ENCODE assay signal across 32 mouse cellular contexts in genomic region chr3:137789671-137790070, GRCm38 (mm10).
A peak's percentile ranks its signal among the peaks of the same experiment; 100 is the strongest.
DNase-seq lines count a peak whose midpoint lies in the region; ATAC-seq and TF ChIP-seq lines count a peak whose summit lies in the region.
"Had no signal": no experiment of that assay in that cellular context is flagged by ENCODE, and none has a peak within 500 bp of the region (broad histone marks: within the 10 kb centered on the region; RNA-seq: fewer than 3 reads in every experiment).

No protein-coding gene starts in this region.

- whole genome bisulfite sequencing in forebrain, embryonic 14.5 days: 62% methylated on average over 6 of the region's 6 CpGs
- whole genome bisulfite sequencing in forebrain, embryonic 16.5 days: 58% methylated on average over 6 of the region's 6 CpGs
- WGBS in midbrain, embryonic 12.5 days: 83% methylated on average over 6 of the region's 6 CpGs
- 58% methylated on average over 6 of the region's 6 CpGs for WGBS in midbrain, embryonic 15.5 days

- no peaks in the 10 kb centered on the region for H3K36me3 ChIP-seq in forebrain, embryonic 14.5 days (ENCODE audit: control insufficient read depth, insufficient read depth, low read length)
- H3K36me3 ChIP-seq in forebrain, embryonic 16.5 days (ENCODE audit: control insufficient read depth, insufficient read depth): no peaks in the 10 kb centered on the region
- H3K36me3 ChIP-seq in midbrain, embryonic 12.5 days: no peaks in the 10 kb centered on the region
- H3K36me3 ChIP-seq in midbrain, embryonic 15.5 days (replicated peaks): no peaks in the 10 kb centered on the region
- H3K36me3 ChIP-seq: embryonic facial prominence, embryonic 12.5 days; forebrain, embryonic 10.5 days; heart, embryonic 10.5 days; heart, embryonic 15.5 days; hindbrain, embryonic 13.5 days; kidney, embryonic 15.5 days; liver, embryonic 12.5 days had no signal

- no peak overlapping the region for H3K4me2 ChIP-seq in forebrain, embryonic 14.5 days (ENCODE audit: low read length)
- H3K4me2 ChIP-seq in forebrain, embryonic 16.5 days (ENCODE audit: low read length): no peak overlapping the region
- no peak overlapping the region for H3K4me2 ChIP-seq in midbrain, embryonic 12.5 days (replicated peaks)
- no peak overlapping the region for H3K4me2 ChIP-seq in midbrain, embryonic 15.5 days
- H3K4me2 ChIP-seq: embryonic facial prominence, embryonic 12.5 days; heart, embryonic 15.5 days; hindbrain, embryonic 13.5 days; kidney, embryonic 15.5 days; liver, embryonic 12.5 days had no signal

- H3K27me3 ChIP-seq in forebrain, embryonic 14.5 days (replicated peaks; ENCODE audit: control insufficient read depth, insufficient read depth, low read length): no peaks in the 10 kb centered on the region
- no peaks in the 10 kb centered on the region for H3K27me3 ChIP-seq in forebrain, embryonic 16.5 days (replicated peaks; ENCODE audit: control insufficient read depth, insufficient read depth, low read length)
- no peaks in the 10 kb centered on the region for H3K27me3 ChIP-seq in midbrain, embryonic 12.5 days
- H3K27me3 ChIP-seq in midbrain, embryonic 15.5 days (replicated peaks): no peaks in the 10 kb centered on the region
- H3K27me3 ChIP-seq: CH12.LX; embryonic facial prominence, embryonic 12.5 days; heart, embryonic 15.5 days; hindbrain, embryonic 13.5 days; kidney, embryonic 15.5 days; liver, embryonic 12.5 days had no signal

- no peak for TF ChIP-seq POLR2A in brain, embryonic 14.5 days (IDR thresholded peaks at IDR 0.05; ENCODE audit: borderline replicate concordance, extremely low read depth, insufficient read depth, insufficient read length, poor library complexity, severe bottlenecking)

- DNase-seq in adrenal gland, postnatal 10 days: peak; percentile 34
- DNase-seq in adrenal gland, postnatal 4 days (ENCODE audit: low spot score in 2 of 2): no peak
- peak; percentile 25 for DNase-seq in forebrain, embryonic 14.5 days (ENCODE audit: low spot score)
- peak; percentile 56 for DNase-seq in brain, embryonic 14.5 days (ENCODE audit: low read depth)
- DNase-seq: adrenal gland, adult 8-10 months; cerebellum, adult 2 months; embryo, embryonic 11 days; gastrocnemius, postnatal 14 days; heart, postnatal 36 days; kidney, adult 18-20 months; kidney, postnatal 25 days; liver, postnatal 0 days; lung, postnatal 36 days; right cerebral cortex, postnatal 4 days; thymus, adult 2 months; thymus, postnatal 36 days had no signal

- no peak for ATAC-seq in forebrain, embryonic 14.5 days
- ATAC-seq in forebrain, embryonic 16.5 days: no peak
- ATAC-seq in midbrain, embryonic 12.5 days (ENCODE audit: low FRiP score, low read depth): no peak
- ATAC-seq in midbrain, embryonic 15.5 days (replicated peaks): no peak
- no peak for ATAC-seq in erythroid progenitor cell, adult 5-6 weeks (replicated peaks; ENCODE audit: low FRiP score, poor library complexity, severe bottlenecking)
- ATAC-seq: activated CD4-positive, CD25-positive, alpha-beta regulatory T cell, adult 4 months; liver, embryonic 12.5 days; liver, postnatal 0 days had no signal

- TF ChIP-seq CTCF in brain, embryonic 14.5 days (IDR thresholded peaks at IDR 0.05; ENCODE audit: borderline replicate concordance, extremely low read depth, insufficient read depth, insufficient read length): no peak

- no peak overlapping the region for H3K4me3 ChIP-seq in forebrain, embryonic 14.5 days (ENCODE audit: low read depth, low read length)
- no peak overlapping the region for H3K4me3 ChIP-seq in forebrain, embryonic 16.5 days (replicated peaks; ENCODE audit: low read length)
- H3K4me3 ChIP-seq in midbrain, embryonic 12.5 days: no peak overlapping the region
- H3K4me3 ChIP-seq in midbrain, embryonic 15.5 days: no peak overlapping the region
- H3K4me3 ChIP-seq: embryonic facial prominence, embryonic 12.5 days; forebrain, embryonic 10.5 days; heart, embryonic 10.5 days; heart, embryonic 15.5 days; hindbrain, embryonic 13.5 days; kidney, embryonic 15.5 days; layer of hippocampus, adult 2 months; left cerebral cortex, adult 2 months; liver, embryonic 12.5 days had no signal

- no peak overlapping the region for H3K9ac ChIP-seq in forebrain, embryonic 14.5 days (ENCODE audit: low read length)
- no peak overlapping the region for H3K9ac ChIP-seq in forebrain, embryonic 16.5 days (replicated peaks; ENCODE audit: low read depth, low read length)
- no peak overlapping the region for H3K9ac ChIP-seq in midbrain, embryonic 12.5 days (replicated peaks)
- no peak overlapping the region for H3K9ac ChIP-seq in midbrain, embryonic 15.5 days
- H3K9ac ChIP-seq: embryonic facial prominence, embryonic 12.5 days; heart, embryonic 15.5 days; hindbrain, embryonic 13.5 days; kidney, embryonic 15.5 days; liver, embryonic 12.5 days; liver, postnatal 0 days had no signal

- no peak overlapping the region for H3K27ac ChIP-seq in forebrain, embryonic 14.5 days (ENCODE audit: low read depth, low read length)
- no peak overlapping the region for H3K27ac ChIP-seq in forebrain, embryonic 16.5 days (ENCODE audit: low read length)
- H3K27ac ChIP-seq in midbrain, embryonic 12.5 days (replicated peaks): 0 out of 2 replicates have a peak overlapping the region, but pooled peaks have one; percentile 15
- H3K27ac ChIP-seq in midbrain, embryonic 15.5 days: no peak overlapping the region
- H3K27ac ChIP-seq: embryonic facial prominence, embryonic 12.5 days; forebrain, embryonic 10.5 days; heart, embryonic 10.5 days; heart, embryonic 15.5 days; hindbrain, embryonic 13.5 days; kidney, embryonic 15.5 days; layer of hippocampus, adult 2 months; left cerebral cortex, adult 2 months; liver, embryonic 12.5 days; stomach, postnatal 0 days had no signal

- H3K9me3 ChIP-seq in forebrain, embryonic 14.5 days (replicated peaks; ENCODE audit: control insufficient read depth, low read length): no peaks in the 10 kb centered on the region
- no peaks in the 10 kb centered on the region for H3K9me3 ChIP-seq in forebrain, embryonic 16.5 days (ENCODE audit: control insufficient read depth, low read length)
- H3K9me3 ChIP-seq in midbrain, embryonic 12.5 days: no peaks in the 10 kb centered on the region
- no peaks in the 10 kb centered on the region for H3K9me3 ChIP-seq in midbrain, embryonic 15.5 days
- H3K9me3 ChIP-seq: embryonic facial prominence, embryonic 12.5 days; forebrain, embryonic 10.5 days; heart, embryonic 10.5 days; heart, embryonic 15.5 days; hindbrain, embryonic 13.5 days; kidney, embryonic 15.5 days; liver, embryonic 12.5 days had no signal

- peaks cover under 1% of the 10 kb centered on the region for H3K4me1 ChIP-seq in forebrain, embryonic 14.5 days (ENCODE audit: control insufficient read depth, insufficient read depth, low read length)
- peaks cover 6% of the 10 kb centered on the region for H3K4me1 ChIP-seq in forebrain, embryonic 16.5 days (replicated peaks; ENCODE audit: control insufficient read depth, insufficient read depth, low read length)
- H3K4me1 ChIP-seq in midbrain, embryonic 12.5 days: peaks cover 6% of the 10 kb centered on the region
- peaks cover 13% of the 10 kb centered on the region for H3K4me1 ChIP-seq in midbrain, embryonic 15.5 days
- H3K4me1 ChIP-seq: kidney, embryonic 15.5 days; liver, embryonic 12.5 days had no signal

Comparison
In these comparisons a context has a peak if more than half of its experiments do, and no peak if none do; other contexts are left out.
1. DNase-seq: peak in adrenal gland, postnatal 10 days (single experiment), forebrain, embryonic 14.5 days (single experiment) and brain, embryonic 14.5 days (single experiment); none in adrenal gland, postnatal 4 days (0 of 2).